Mouse (Mus musculus) frontal cortex, adult (tissue): ENCODE data around the gene Ghrhr.

ENCODE experiments used
- ATAC-seq: cut with Nextera tagmentation; 2 replicates; pipeline ENCODE4 v1.9.2; 2017; ENCODE audit warnings: mild to moderate bottlenecking, moderate library complexity, mixed read lengths; ENCODE audit not compliant: low TSS enrichment

Ghrhr gene

DNA sequence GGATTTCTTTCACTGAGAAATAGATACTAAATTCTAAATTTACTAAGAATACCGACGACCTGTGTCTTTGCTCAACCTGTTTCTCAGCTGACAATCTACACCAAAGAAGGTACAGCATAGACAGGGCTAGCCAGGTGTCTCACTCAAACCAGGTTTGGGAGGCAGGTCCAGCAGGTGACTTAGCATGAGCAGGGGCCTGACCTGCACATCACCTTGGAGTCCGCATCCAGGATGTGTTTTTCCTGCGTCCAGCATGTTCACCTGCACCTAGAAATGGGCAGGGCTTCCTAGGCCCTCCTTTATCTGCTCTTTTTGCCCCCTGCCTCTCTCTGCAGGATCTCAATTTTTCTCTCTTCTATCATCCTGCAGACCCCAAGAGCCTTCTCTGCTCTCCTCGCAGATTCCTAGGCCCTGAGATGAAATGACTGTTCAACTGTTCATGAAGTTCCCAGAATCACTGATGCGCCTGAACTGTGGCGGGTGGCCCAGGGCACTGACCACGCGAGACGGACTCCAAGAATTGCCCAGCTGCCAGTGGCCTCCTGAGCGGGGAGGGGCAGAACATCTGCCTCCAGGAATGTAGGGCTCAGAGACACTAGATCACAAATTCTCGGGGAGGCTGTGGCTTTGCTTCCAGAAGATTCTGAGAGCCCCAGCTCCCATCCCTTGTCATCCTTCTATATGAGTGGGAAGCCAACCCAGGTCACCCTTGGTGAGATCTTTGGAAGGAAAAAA lies 22.2 kb upstream of the Ghrhr start:
- ATAC-seq = no peak

DNA sequence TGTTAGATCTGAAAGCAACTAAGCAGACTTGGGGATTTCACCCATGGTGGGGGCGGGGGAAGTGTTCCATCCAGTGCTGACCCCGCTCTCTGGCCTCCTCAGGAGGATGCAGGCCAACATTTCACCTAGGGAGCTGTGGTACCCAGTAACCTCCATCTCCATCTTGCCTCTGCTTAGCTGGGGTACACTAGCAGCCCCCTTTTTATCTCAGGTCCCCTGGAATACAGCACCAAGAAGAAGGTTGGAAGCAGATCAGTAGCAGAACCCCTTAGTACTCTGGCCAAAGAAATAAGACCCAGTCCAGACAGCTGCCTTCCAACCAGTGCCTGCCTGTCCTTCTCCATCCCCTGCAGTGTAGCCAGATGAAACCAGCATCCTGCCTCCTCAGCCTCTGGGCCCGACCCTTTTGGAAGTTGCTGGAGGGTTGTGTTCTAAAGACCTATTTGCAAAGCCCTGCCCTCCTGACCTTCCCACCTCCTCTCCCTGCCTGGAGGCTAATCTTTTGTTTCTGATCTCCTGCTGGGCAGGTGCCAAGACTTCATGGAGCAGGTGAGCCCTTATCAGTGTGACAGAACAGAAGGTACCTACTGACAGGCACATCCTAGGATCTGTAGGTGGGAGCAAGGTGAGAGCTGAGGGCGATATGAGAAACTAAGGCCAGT lies 21.5 kb upstream of the Ghrhr start:
- ATAC-seq = no peak

GRCm38 (mm10) chr6:55355575-55355974 lies 20.5 kb upstream of the Ghrhr start:
- ATAC-seq = no peak

GRCm38 (mm10) chr6:55356017-55356703 lies 19.9 kb upstream of the Ghrhr start:
- no peak for ATAC-seq

- ATAC-seq = no peak
These were observed 19.0 kb upstream of the Ghrhr start for GRCm38 (mm10) chr6:55356976-55357635.

GRCm38 (mm10) chr6:55357636-55358031 lies 18.5 kb upstream of the Ghrhr start:
- no peak for ATAC-seq

GRCm38 (mm10) chr6:55358731-55359143 lies 17.4 kb upstream of the Ghrhr start:
- ATAC-seq = peak; percentile 83

GRCm38 (mm10) chr6:55362663-55363062 lies 13.4 kb upstream of the Ghrhr start:
- ATAC-seq = no peak

- ATAC-seq = peak; percentile 50; the same call in 1 of the 2 replicates
These were observed 9.0 kb upstream of the Ghrhr start for GRCm38 (mm10) chr6:55367126-55367525.

DNA sequence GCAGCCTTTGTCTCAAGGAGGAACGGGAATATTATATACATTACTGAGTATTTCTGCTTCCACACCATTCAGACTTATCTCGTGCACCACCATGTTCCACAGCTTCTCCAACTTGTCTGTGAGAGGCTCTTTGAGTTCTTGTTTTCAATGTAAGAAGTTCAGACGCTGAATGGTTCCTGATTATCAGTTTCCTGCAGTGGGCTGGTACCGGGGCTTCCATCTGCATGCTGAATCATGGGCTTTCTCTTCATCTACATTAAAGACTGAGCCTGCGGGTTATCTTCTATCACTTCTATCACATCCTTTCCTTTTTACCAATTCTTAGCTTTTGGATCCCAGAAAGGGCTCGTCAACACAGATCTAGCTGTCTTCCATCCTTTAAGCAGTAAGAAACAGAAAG lies 5.3 kb upstream of the Ghrhr start:
- no peak for ATAC-seq

GRCm38 (mm10) chr6:55376511-55376910 lies 416 bp downstream of the Ghrhr start:
- ATAC-seq = no peak

GRCm38 (mm10) chr6:55377461-55377860 lies 1.4 kb downstream of the Ghrhr start:
- ATAC-seq = no peak

DNA sequence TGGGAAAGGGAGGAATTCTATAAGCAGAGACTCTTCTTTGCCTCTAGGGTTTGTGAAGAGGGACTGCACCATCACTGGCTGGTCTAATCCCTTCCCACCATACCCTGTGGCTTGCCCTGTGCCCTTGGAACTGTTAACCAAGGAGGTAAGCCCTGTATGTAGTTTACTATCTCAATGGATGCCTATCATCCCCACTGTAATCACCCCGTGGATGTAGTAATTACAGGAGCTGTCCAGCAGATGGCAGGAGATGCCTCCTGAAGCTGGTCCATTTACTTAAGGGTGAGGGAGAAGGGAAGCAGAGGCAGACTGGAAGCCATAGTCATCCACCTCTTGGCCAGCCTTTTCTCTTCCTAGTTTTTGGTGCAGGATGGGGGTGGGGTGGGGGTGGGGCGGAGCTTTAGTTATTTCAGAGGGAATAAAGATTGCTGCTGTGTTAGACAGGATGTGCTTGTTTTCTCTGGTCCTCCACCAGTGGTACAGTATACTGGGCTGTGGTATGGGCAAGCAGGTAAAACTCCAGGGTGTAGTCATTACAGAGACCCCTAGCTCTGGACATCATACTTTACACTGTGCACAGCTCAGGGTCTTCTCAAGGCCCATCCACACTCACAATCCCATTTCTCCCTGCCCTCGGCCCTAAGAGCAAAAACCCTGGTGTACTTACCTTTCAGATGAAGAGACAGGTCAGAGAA lies 3.7 kb downstream of the Ghrhr start:
- peak; percentile 91 for ATAC-seq

DNA sequence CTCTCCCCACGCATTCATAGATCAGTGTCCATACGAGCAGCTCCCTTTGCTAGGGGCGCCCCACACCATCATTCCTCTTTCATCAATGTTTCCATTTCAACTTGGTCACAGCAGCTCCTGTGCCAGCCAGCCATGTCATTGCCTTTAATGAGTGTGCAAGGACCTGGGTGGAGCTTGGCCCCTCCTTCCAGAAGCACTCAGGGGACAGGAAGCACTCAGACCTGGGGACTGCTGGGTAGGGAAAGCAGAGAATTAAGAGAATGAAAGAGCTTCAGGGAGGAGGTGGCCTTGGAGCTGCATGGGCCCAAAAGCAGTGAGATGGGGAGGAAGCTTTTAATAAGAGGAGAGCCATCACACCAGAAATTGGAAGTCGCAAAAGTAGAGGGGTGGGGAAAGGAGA lies 5.9 kb downstream of the Ghrhr start:
- ATAC-seq = no peak

DNA sequence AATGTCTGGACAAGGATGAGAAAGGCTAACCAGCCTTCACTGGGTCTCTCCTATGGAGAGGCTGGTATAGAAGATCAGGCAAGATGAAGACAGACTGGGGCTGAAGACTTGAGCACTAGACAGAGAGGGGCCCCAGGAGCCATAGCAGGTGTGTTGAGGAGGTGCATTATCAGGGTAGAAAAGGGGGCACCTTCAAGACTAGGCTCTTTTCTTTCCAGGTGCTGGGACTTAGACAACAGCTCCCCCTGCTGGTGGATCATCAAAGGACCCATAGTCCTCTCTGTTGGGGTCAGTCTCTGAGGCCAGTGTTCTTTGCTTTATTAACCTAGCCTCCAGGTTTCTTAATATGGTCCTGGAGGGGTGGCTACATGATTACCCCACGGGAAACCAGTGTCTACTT lies 7.8 kb downstream of the Ghrhr start:
- peak; percentile 61; the same call in 1 of the 2 replicates for ATAC-seq

- no peak for ATAC-seq
These were observed 8.4 kb downstream of the Ghrhr start for GRCm38 (mm10) chr6:55384356-55384951.

DNA sequence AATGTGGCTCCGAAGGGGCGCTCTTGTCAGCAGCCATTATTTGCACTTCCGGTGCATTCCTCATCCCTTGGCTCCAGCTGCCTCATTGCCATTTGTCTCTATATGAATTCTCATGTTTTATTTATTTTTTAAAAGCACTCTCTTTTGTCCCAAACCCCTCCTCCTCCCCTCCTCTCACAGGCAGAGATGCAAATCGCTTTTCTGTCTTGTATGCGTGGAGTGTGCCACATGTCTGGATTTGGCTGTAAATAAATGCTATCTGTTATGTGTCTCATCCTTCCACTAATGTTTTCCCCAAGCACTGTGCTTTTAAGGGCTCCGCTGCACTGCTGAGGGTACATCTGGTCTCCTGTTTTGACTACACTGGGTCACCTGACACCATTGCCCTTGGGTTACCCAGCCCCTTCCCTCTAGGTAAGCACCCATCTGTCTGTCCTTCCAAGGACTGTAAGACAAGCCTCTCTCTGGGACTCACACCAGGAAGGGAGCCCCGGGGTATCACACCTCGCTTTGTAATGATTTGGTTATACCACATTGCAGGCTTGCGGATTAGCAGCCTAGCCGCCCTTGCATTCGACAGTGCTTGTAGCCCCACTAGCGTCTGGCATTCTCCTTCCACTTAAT lies 12.6 kb downstream of the Ghrhr start:
- ATAC-seq = no peak

DNA sequence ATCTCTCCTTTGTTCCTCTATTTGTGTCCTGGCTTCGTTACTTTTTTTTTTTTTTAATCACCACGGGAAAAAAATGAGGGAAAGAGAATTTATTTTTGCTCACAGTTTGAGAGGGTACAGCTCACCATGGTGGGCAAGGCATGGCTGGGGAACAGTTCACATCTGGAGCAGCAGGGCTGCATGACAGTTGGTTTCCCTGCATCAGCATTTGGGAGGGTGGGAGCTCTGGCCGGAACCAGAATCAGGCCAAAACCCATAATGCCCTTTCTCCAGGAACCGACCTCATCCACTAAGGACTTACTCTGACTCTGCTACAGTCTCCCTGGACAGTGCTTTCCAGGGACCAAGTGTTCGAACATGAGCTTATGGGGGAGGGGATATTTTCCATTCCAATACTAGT lies 13.2 kb downstream of the Ghrhr start:
- no peak for ATAC-seq

DNA sequence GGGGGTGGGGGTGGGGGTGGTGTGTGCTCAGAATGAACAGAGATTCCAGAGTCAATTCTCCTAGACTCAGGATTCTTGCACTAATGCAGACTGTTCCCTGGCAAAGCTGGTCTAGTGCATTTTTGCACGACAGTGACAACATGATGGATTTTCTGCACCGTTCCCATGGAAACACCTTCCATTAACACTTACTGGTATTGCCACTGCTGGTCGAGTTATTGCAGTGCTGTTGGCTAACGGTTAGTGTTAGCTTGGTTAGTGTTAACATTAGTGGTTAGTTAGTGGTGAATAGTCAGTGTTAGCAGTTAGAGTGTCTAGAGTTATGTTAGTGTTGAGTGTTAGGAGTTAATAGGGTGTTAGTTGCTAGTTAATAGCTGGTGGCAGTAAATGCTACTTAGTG lies 15.7 kb downstream of the Ghrhr start:
- no peak for ATAC-seq

DNA sequence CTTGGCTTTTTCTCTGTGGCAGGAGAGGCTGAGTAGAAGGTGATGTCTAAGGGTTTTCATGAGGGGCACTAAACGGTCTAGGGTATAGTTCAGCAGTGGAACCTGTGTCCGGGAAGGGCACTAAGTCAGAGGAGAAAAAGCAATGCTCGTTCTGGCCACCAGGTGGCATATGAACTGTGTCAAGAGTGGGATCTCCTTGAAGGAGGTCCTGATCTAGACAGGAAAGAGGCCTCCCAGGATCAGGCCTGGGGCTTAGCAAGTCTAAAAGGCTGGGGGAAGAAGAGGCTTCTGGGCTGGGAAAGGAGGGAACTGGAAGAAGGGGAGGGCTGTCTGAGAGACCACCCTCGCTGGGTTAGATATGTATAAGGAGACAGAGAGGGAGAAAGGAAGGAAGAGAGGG lies 16.4 kb downstream of the Ghrhr start:
- no peak for ATAC-seq

GRCm38 (mm10) chr6:55394854-55395253 lies 18.8 kb downstream of the Ghrhr start:
- peak; percentile 47 for ATAC-seq
